Mouse (Mus musculus): Measurements from ENCODE around the gene Mt2.

Gene Mt2

GRCm38 (mm10) chr8:94173848-94174403 lies 1.5 kb downstream of the Mt2 start:
- DNase-seq: no peak

GRCm38 (mm10) chr8:94174619-94175213 lies 2.3 kb downstream of the Mt2 start:
- DNase-seq: no peak

GRCm38 (mm10) chr8:94177716-94178390 lies 5.4 kb downstream of the Mt2 start:
- DNase-seq: no peak

- no peak for DNase-seq
These were observed 6.6 kb downstream of the Mt2 start, which contains the start of gene Mt1 for GRCm38 (mm10) chr8:94178857-94179712. Gene Mt1, plus strand, starts transcription at chr8:94179082.

- no peak for DNase-seq
These were observed 7.5 kb downstream of the Mt2 start for GRCm38 (mm10) chr8:94179713-94180560.

- no peak for DNase-seq
These were observed 8.1 kb downstream of the Mt2 start for GRCm38 (mm10) chr8:94180561-94180908.

GRCm38 (mm10) chr8:94182055-94182929 lies 9.8 kb downstream of the Mt2 start:
- no peak for DNase-seq

- peak; percentile 74 for DNase-seq
These were observed 10.7 kb downstream of the Mt2 start for GRCm38 (mm10) chr8:94183117-94183516.

- DNase-seq: no peak
These were observed 11.9 kb downstream of the Mt2 start for GRCm38 (mm10) chr8:94184357-94184843.

- DNase-seq: no peak
These were observed 13.3 kb downstream of the Mt2 start for GRCm38 (mm10) chr8:94185791-94186190.

GRCm38 (mm10) chr8:94186542-94186941 lies 14.1 kb downstream of the Mt2 start:
- DNase-seq: peak; percentile 87

- no peak for DNase-seq
These were observed 15.0 kb downstream of the Mt2 start for GRCm38 (mm10) chr8:94187290-94188002.

GRCm38 (mm10) chr8:94189275-94190031 lies 17.0 kb downstream of the Mt2 start:
- no peak for DNase-seq

GRCm38 (mm10) chr8:94191101-94191691 lies 18.7 kb downstream of the Mt2 start:
- DNase-seq: peak; percentile 86

GRCm38 (mm10) chr8:94192926-94193325 lies 20.5 kb downstream of the Mt2 start:
- no peak for DNase-seq

- DNase-seq: no peak
These were observed 22.2 kb downstream of the Mt2 start for GRCm38 (mm10) chr8:94194591-94195223.

- DNase-seq: peak; percentile 57
These were observed 26.9 kb downstream of the Mt2 start for GRCm38 (mm10) chr8:94199202-94199869.

- DNase-seq: no peak
These were observed 31.6 kb downstream of the Mt2 start for GRCm38 (mm10) chr8:94204043-94204442.
